8 mouse cellular contexts compared by ENCODE assay signal in the genomic region with DNA sequence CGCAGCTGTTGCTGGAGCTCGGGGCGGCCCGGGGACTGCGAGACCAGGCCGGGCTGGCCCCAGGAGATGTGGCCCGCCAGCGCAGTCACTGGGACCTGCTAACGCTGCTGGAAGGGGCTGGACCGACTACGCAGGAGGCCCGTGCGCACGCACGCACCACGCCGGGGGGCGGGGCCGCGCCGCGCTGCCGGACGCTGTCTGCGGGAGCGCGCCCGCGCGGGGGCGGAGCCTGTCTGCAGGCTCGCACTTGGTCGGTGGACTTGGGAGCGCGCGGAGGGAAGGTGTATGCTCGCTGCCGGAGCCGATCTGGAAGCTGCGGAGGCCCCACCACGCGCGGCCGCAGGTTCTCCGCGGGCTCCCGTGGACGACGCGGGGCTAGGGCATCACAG. TPM values are rescaled to one million over a fixed set of nuclear protein-coding genes. Genes with fewer than 3 reads are reported as not detected.
A peak's percentile ranks its signal among the peaks of the same experiment; 100 is the strongest.
DNase-seq lines count a peak whose midpoint lies in the region; ATAC-seq and TF ChIP-seq lines count a peak whose summit lies in the region.

No protein-coding gene starts in this region.

- peaks cover 11% of the 10 kb centered on the region for H3K4me1 ChIP-seq in ES-Bruce4 (ENCODE audit: control insufficient read depth, insufficient read depth, low read length)
- H3K4me1 ChIP-seq in forebrain, embryonic 14.5 days (ENCODE audit: control insufficient read depth, insufficient read depth, low read length), result peaks cover 22% of the 10 kb centered on the region
- peaks cover 26% of the 10 kb centered on the region for H3K4me1 ChIP-seq in neural tube, embryonic 14.5 days (ENCODE audit: control insufficient read depth, insufficient read depth, low read length)
- H3K4me1 ChIP-seq in testis, adult 2 months (ENCODE audit: control insufficient read depth, insufficient read depth, low read length), result peaks cover 57% of the 10 kb centered on the region

- H3K27ac ChIP-seq in ES-Bruce4 (ENCODE audit: insufficient read depth, low read length), result no peak overlapping the region
- H3K27ac ChIP-seq in forebrain, embryonic 14.5 days (ENCODE audit: low read depth, low read length), result peak overlapping the region; percentile 98
- H3K27ac ChIP-seq in neural tube, embryonic 14.5 days (ENCODE audit: low read depth, low read length), result peak overlapping the region; percentile 99
- H3K27ac ChIP-seq in testis, adult 2 months (ENCODE audit: control insufficient read depth, insufficient read depth, low read depth, low read length), result peak overlapping the region; percentile 92

- H3K4me3 ChIP-seq in ES-Bruce4 (ENCODE audit: low read depth, low read length), result peak overlapping the region; percentile 97
- peak overlapping the region; percentile 63 for H3K4me3 ChIP-seq in forebrain, embryonic 14.5 days (ENCODE audit: low read depth, low read length)
- H3K4me3 ChIP-seq in neural tube, embryonic 14.5 days (ENCODE audit: low read depth, low read length), result peak overlapping the region; percentile 70
- H3K4me3 ChIP-seq in testis, adult 2 months (ENCODE audit: control insufficient read depth, low read depth, low read length), result peak overlapping the region; percentile 94

- H3K9me3 ChIP-seq in ES-Bruce4 (replicated peaks; ENCODE audit: control insufficient read depth, insufficient read depth, low read length, poor library complexity, severe bottlenecking), result no peaks in the 10 kb centered on the region
- no peaks in the 10 kb centered on the region for H3K9me3 ChIP-seq in forebrain, embryonic 14.5 days (replicated peaks; ENCODE audit: control insufficient read depth, low read length)
- H3K9me3 ChIP-seq in neural tube, embryonic 14.5 days (ENCODE audit: control insufficient read depth, low read length), result no peaks in the 10 kb centered on the region

- intact Hi-C loops in heart, postnatal 14 days (cut with DNase I), result no loop called here

- peak overlapping the region; percentile 80 for H3K9ac ChIP-seq in ES-Bruce4 (ENCODE audit: low read depth, poor library complexity, severe bottlenecking)
- H3K9ac ChIP-seq in forebrain, embryonic 14.5 days (ENCODE audit: low read length), result peak overlapping the region; percentile 94
- H3K9ac ChIP-seq in neural tube, embryonic 14.5 days (replicated peaks; ENCODE audit: low read depth, low read length), result peak overlapping the region; percentile 83

- TF ChIP-seq EP300 in ES-Bruce4 (IDR thresholded peaks at IDR 0.05; ENCODE audit: insufficient read depth, low read depth, low read length), result no peak

- WGBS in forebrain, embryonic 14.5 days, result under 1% methylated on average over 43 of the region's 50 CpGs
- under 1% methylated on average over 39 of the region's 50 CpGs for WGBS in neural tube, embryonic 14.5 days

- H3K27me3 ChIP-seq in ES-Bruce4 (ENCODE audit: control insufficient read depth, insufficient read depth, low read length, poor library complexity, severe bottlenecking), result no peaks in the 10 kb centered on the region
- H3K27me3 ChIP-seq in forebrain, embryonic 14.5 days (replicated peaks; ENCODE audit: control insufficient read depth, insufficient read depth, low read length), result no peaks in the 10 kb centered on the region
- H3K27me3 ChIP-seq in neural tube, embryonic 14.5 days (ENCODE audit: control insufficient read depth, insufficient read depth, low read length), result no peaks in the 10 kb centered on the region; the same call in 1 of the 2 replicates
- 0 out of 2 replicates have a peak, but pooled peaks cover 2% of the 10 kb centered on the region for H3K27me3 ChIP-seq in testis, adult 2 months (ENCODE audit: control insufficient read depth, insufficient read depth, low read length)

- no peak for TF ChIP-seq CTCF in ES-Bruce4 (IDR thresholded peaks at IDR 0.05; ENCODE audit: low read depth, low read length)
- no peak for TF ChIP-seq CTCF in testis, adult 2 months (IDR thresholded peaks at IDR 0.05; ENCODE audit: control insufficient read depth, insufficient read depth, insufficient replicate concordance, low read depth, low read length)

- peak; percentile 84 for ATAC-seq in forebrain, embryonic 14.5 days
- ATAC-seq in neural tube, embryonic 14.5 days (ENCODE audit: low read depth), result peak; percentile 80

- DNase-seq in cerebellum, adult 11 months, result peak; percentile 98
- DNase-seq in forebrain, embryonic 14.5 days (ENCODE audit: low spot score), result peak; percentile 97
- peak; percentile 98 to 99 for DNase-seq in heart, postnatal 14 days
- DNase-seq in layer of hippocampus, adult 18-20 months (ENCODE audit: low spot score in 2 of 2), result peak; percentile 98
- peak; percentile 95 to 96 for DNase-seq in lung, adult 18-20 months

- H3K36me3 ChIP-seq in ES-Bruce4 (ENCODE audit: control insufficient read depth, insufficient read depth, low read length, poor library complexity, severe bottlenecking), result no peaks in the 10 kb centered on the region
- H3K36me3 ChIP-seq in forebrain, embryonic 14.5 days (ENCODE audit: control insufficient read depth, insufficient read depth, low read length), result no peaks in the 10 kb centered on the region
- H3K36me3 ChIP-seq in neural tube, embryonic 14.5 days (ENCODE audit: control insufficient read depth, insufficient read depth, low read length), result no peaks in the 10 kb centered on the region
- H3K36me3 ChIP-seq in testis, adult 2 months (ENCODE audit: control insufficient read depth, insufficient read depth, low read length), result no peaks in the 10 kb centered on the region

- H3K4me2 ChIP-seq in forebrain, embryonic 14.5 days (ENCODE audit: low read length), result peak overlapping the region; percentile 87
- peak overlapping the region; percentile 96 for H3K4me2 ChIP-seq in neural tube, embryonic 14.5 days (ENCODE audit: low read depth, low read length)

- TF ChIP-seq POLR2A in ES-Bruce4 (IDR thresholded peaks at IDR 0.05; ENCODE audit: insufficient read depth, low read length), result peak; percentile 83
- peak; percentile 82 for TF ChIP-seq POLR2A in testis, adult 2 months (IDR thresholded peaks at IDR 0.05; ENCODE audit: control insufficient read depth, low read depth, low read length)

RNA-seq across cellular contexts. Expression of a gene that starts 2.2 kb away (rescaled TPM):
- polyA plus RNA-seq in ES-Bruce4 (2011; ENCODE audit: insufficient read depth, insufficient read length, low read depth, missing spikeins), result 3.9 and 4.2 TPM in 2 replicates
- 3.7 and 4.5 TPM in 2 replicates for polyA plus RNA-seq in forebrain, embryonic 14.5 days (2014; fragmentation: Nextera tagmentation; extraction: Ambion mirVana)
- 1 to 10 TPM; 5.6 to 7.8 TPM for total RNA-seq in heart, postnatal 14 days (2021)
- 1 to 10 TPM; 1.8 to 2.2 TPM for total RNA-seq in layer of hippocampus, adult 18-20 months (2021)
- polyA plus RNA-seq in neural tube, embryonic 14.5 days (2014; fragmentation: Nextera tagmentation; extraction: Ambion mirVana), result 1.4 and 3.7 TPM in 2 replicates
- 1.7 and 1.9 TPM in 2 replicates for polyA plus RNA-seq in testis, adult 2 months (2012; rRNA removed)

RNA-seq across cellular contexts. Expression of a gene that starts 3.6 kb away (rescaled TPM):
- 66.1 and 73.0 TPM in 2 replicates for polyA plus RNA-seq in ES-Bruce4 (2011; ENCODE audit: insufficient read depth, insufficient read length, low read depth, missing spikeins)
- polyA plus RNA-seq in forebrain, embryonic 14.5 days (2014; fragmentation: Nextera tagmentation; extraction: Ambion mirVana), result 6.4 and 9.6 TPM in 2 replicates
- 10 to 100 TPM; 20.1 to 22.6 TPM for total RNA-seq in heart, postnatal 14 days (2021)
- 10 to 100 TPM; 67.3 to 69.1 TPM for total RNA-seq in layer of hippocampus, adult 18-20 months (2021)
- 7.7 and 8.2 TPM in 2 replicates for polyA plus RNA-seq in neural tube, embryonic 14.5 days (2014; fragmentation: Nextera tagmentation; extraction: Ambion mirVana)
- polyA plus RNA-seq in testis, adult 2 months (2012; rRNA removed), result 9.6 and 11.2 TPM in 2 replicates

RNA-seq across cellular contexts. Expression of a gene that starts 10.2 kb away (rescaled TPM):
- polyA plus RNA-seq in ES-Bruce4 (2011; ENCODE audit: insufficient read depth, insufficient read length, low read depth, missing spikeins), result 1.4 and 2.5 TPM in 2 replicates
- 1.1 and 1.5 TPM in 2 replicates for polyA plus RNA-seq in forebrain, embryonic 14.5 days (2014; fragmentation: Nextera tagmentation; extraction: Ambion mirVana)
- 1 to 10 TPM; 1.0 to 1.2 TPM for total RNA-seq in heart, postnatal 14 days (2021)
- total RNA-seq in layer of hippocampus, adult 18-20 months (2021), result under 1 TPM; 0.61 to 0.67 TPM
- polyA plus RNA-seq in neural tube, embryonic 14.5 days (2014; fragmentation: Nextera tagmentation; extraction: Ambion mirVana), result 1.2 and 1.4 TPM in 2 replicates
- 0.43 and 0.66 TPM in 2 replicates for polyA plus RNA-seq in testis, adult 2 months (2012; rRNA removed)

RNA-seq across cellular contexts. Expression of a gene that starts 16.1 kb away (rescaled TPM):
- 74.3 and 75.9 TPM in 2 replicates for polyA plus RNA-seq in ES-Bruce4 (2011; ENCODE audit: insufficient read depth, insufficient read length, low read depth, missing spikeins)
- polyA plus RNA-seq in forebrain, embryonic 14.5 days (2014; fragmentation: Nextera tagmentation; extraction: Ambion mirVana), result 222 TPM in 2 replicates
- 10 to 100 TPM; 33.6 to 35.4 TPM for total RNA-seq in heart, postnatal 14 days (2021)
- 10 to 100 TPM; 81.8 to 81.9 TPM for total RNA-seq in layer of hippocampus, adult 18-20 months (2021)
- polyA plus RNA-seq in neural tube, embryonic 14.5 days (2014; fragmentation: Nextera tagmentation; extraction: Ambion mirVana), result 213 and 221 TPM in 2 replicates
- 56.6 and 63.4 TPM in 2 replicates for polyA plus RNA-seq in testis, adult 2 months (2012; rRNA removed)

RNA-seq across cellular contexts. Expression of a gene that starts 16.6 kb away (rescaled TPM):
- 66.8 and 81.7 TPM in 2 replicates for polyA plus RNA-seq in ES-Bruce4 (2011; ENCODE audit: insufficient read depth, insufficient read length, low read depth, missing spikeins)
- 88.6 and 106 TPM in 2 replicates for polyA plus RNA-seq in forebrain, embryonic 14.5 days (2014; fragmentation: Nextera tagmentation; extraction: Ambion mirVana)
- 10 to 100 TPM; 56.3 to 57.9 TPM for total RNA-seq in heart, postnatal 14 days (2021)
- 100 to 1,000 TPM; 162 to 175 TPM for total RNA-seq in layer of hippocampus, adult 18-20 months (2021)
- polyA plus RNA-seq in neural tube, embryonic 14.5 days (2014; fragmentation: Nextera tagmentation; extraction: Ambion mirVana), result 103 and 108 TPM in 2 replicates
- 891 and 908 TPM in 2 replicates for polyA plus RNA-seq in testis, adult 2 months (2012; rRNA removed)
